ENCODE assay signal across 8 mouse cellular contexts in genomic region chr1:44118239-44119054, GRCm38 (mm10). TPM values are rescaled to one million over a fixed set of nuclear protein-coding genes. Genes with fewer than 3 reads are reported as not detected.
A peak's percentile ranks its signal among the peaks of the same experiment; 100 is the strongest.
DNase-seq lines count a peak whose midpoint lies in the region; ATAC-seq and TF ChIP-seq lines count a peak whose summit lies in the region.

TSS of gene Kdelc1 (minus strand) at chr1:44118808.
TSS of gene Bivm (plus strand) at chr1:44118957.

- H3K4me2 ChIP-seq in heart, embryonic 12.5 days: peak within 1 kb of the TSS; percentile 77
- H3K4me2 ChIP-seq in kidney, postnatal 0 days (ENCODE audit: low read length): peak within 1 kb of the TSS; percentile 88
- peak within 1 kb of the TSS; percentile 84 for H3K4me2 ChIP-seq in liver, embryonic 11.5 days
- H3K4me2 ChIP-seq in stomach, embryonic 14.5 days (replicated peaks; ENCODE audit: low read depth, low read length): peak within 1 kb of the TSS; percentile 82

- H3K27me3 ChIP-seq in C2C12 (ENCODE audit: control insufficient read depth, insufficient read depth, insufficient read length): no peaks in the 10 kb centered on the region
- H3K27me3 ChIP-seq in heart, embryonic 12.5 days (replicated peaks): no peaks in the 10 kb centered on the region
- H3K27me3 ChIP-seq in kidney, postnatal 0 days (ENCODE audit: insufficient read depth, low read length): no peaks in the 10 kb centered on the region
- no peaks in the 10 kb centered on the region for H3K27me3 ChIP-seq in liver, embryonic 11.5 days (replicated peaks; ENCODE audit: control insufficient read depth, insufficient read depth, low read length)
- H3K27me3 ChIP-seq in stomach, embryonic 14.5 days (ENCODE audit: control insufficient read depth, insufficient read depth, low read length): no peaks in the 10 kb centered on the region

- peak within 1 kb of the TSS; percentile 98 for H3K27ac ChIP-seq in heart, embryonic 12.5 days (ENCODE audit: poor library complexity, severe bottlenecking)
- H3K27ac ChIP-seq in kidney, postnatal 0 days: peak within 1 kb of the TSS; percentile 95
- peak within 1 kb of the TSS; percentile 92 for H3K27ac ChIP-seq in liver, embryonic 11.5 days (ENCODE audit: low read depth, low read length)
- peak within 1 kb of the TSS; percentile 97 for H3K27ac ChIP-seq in stomach, embryonic 14.5 days (ENCODE audit: low read length)

- peak within 1 kb of the TSS; percentile 95 for H3ac ChIP-seq in C2C12 (ENCODE audit: control insufficient read depth, insufficient read length, low read depth)

- H3K36me3 ChIP-seq in C2C12 (ENCODE audit: control insufficient read depth, insufficient read depth): peaks cover 35% of the 10 kb centered on the region
- peaks cover 28% of the 10 kb centered on the region for H3K36me3 ChIP-seq in heart, embryonic 12.5 days
- H3K36me3 ChIP-seq in kidney, postnatal 0 days (ENCODE audit: insufficient read depth, low read length): peaks cover 11% of the 10 kb centered on the region; the same call in 1 of the 2 replicates
- peaks cover 11% of the 10 kb centered on the region; the same call in 1 of the 2 replicates for H3K36me3 ChIP-seq in liver, embryonic 11.5 days (ENCODE audit: control insufficient read depth, insufficient read depth, low read length)
- peaks cover 17% of the 10 kb centered on the region for H3K36me3 ChIP-seq in stomach, embryonic 14.5 days (ENCODE audit: control insufficient read depth, insufficient read depth, low read length)

- 0 out of 2 replicates have a peak, but pooled peaks cover 2% of the 10 kb centered on the region for H3K4me1 ChIP-seq in heart, embryonic 12.5 days (replicated peaks)
- no peaks in the 10 kb centered on the region; the same call in 1 of the 2 replicates for H3K4me1 ChIP-seq in kidney, postnatal 0 days (replicated peaks; ENCODE audit: insufficient read depth, low read length)
- peaks cover 7% of the 10 kb centered on the region; the same call in 1 of the 2 replicates for H3K4me1 ChIP-seq in liver, embryonic 11.5 days (replicated peaks; ENCODE audit: control insufficient read depth, insufficient read depth, low read length)
- 0 out of 2 replicates have a peak, but pooled peaks cover 4% of the 10 kb centered on the region for H3K4me1 ChIP-seq in stomach, embryonic 14.5 days (ENCODE audit: control insufficient read depth, insufficient read depth, low read length)

- 0 out of 2 replicates have a peak, but pooled peaks have one; percentile 18 for TF ChIP-seq POLR2A in brain, embryonic 14.5 days (IDR thresholded peaks at IDR 0.05; ENCODE audit: borderline replicate concordance, extremely low read depth, insufficient read depth, insufficient read length, poor library complexity, severe bottlenecking)

- under 1% methylated on average over 39 of the region's 39 CpGs for WGBS in heart, embryonic 12.5 days
- WGBS in kidney, postnatal 0 days: 2% methylated on average over 39 of the region's 39 CpGs
- under 1% methylated on average over 39 of the region's 39 CpGs for WGBS in liver, embryonic 11.5 days
- WGBS in stomach, embryonic 14.5 days: under 1% methylated on average over 39 of the region's 39 CpGs

- H3K79me2 ChIP-seq in C2C12 (ENCODE audit: control insufficient read depth, insufficient read depth): peaks cover 51% of the 10 kb centered on the region

- H3K9me3 ChIP-seq in heart, embryonic 12.5 days (replicated peaks): no peaks in the 10 kb centered on the region
- H3K9me3 ChIP-seq in kidney, postnatal 0 days (replicated peaks; ENCODE audit: low read length): no peaks in the 10 kb centered on the region
- H3K9me3 ChIP-seq in liver, embryonic 11.5 days (ENCODE audit: control insufficient read depth, low read length): no peaks in the 10 kb centered on the region
- H3K9me3 ChIP-seq in stomach, embryonic 14.5 days (ENCODE audit: control insufficient read depth, low read depth, low read length): no peaks in the 10 kb centered on the region

- ATAC-seq in erythroid progenitor cell, adult 5-6 weeks (replicated peaks; ENCODE audit: low FRiP score, poor library complexity, severe bottlenecking): peak; percentile 75
- ATAC-seq in heart, embryonic 12.5 days (ENCODE audit: insufficient number of reproducible peaks, low FRiP score): peak; percentile 94
- peak; percentile 96 for ATAC-seq in kidney, postnatal 0 days (replicated peaks; ENCODE audit: low FRiP score, low read depth)
- peak; percentile 92 for ATAC-seq in liver, embryonic 11.5 days (replicated peaks; ENCODE audit: low FRiP score)
- ATAC-seq in stomach, embryonic 14.5 days (ENCODE audit: insufficient number of reproducible peaks, insufficient read depth, low FRiP score, low read depth): peak; percentile 96

- peak within 1 kb of the TSS; percentile 86 for H3K9ac ChIP-seq in heart, embryonic 12.5 days
- H3K9ac ChIP-seq in kidney, postnatal 0 days (ENCODE audit: low read depth, low read length): peak within 1 kb of the TSS; percentile 68
- H3K9ac ChIP-seq in liver, embryonic 11.5 days (ENCODE audit: low read depth, low read length): peak within 1 kb of the TSS; percentile 77
- peak within 1 kb of the TSS; percentile 69 for H3K9ac ChIP-seq in stomach, embryonic 14.5 days (replicated peaks; ENCODE audit: low read depth, low read length)

- peak; percentile 99 for DNase-seq in brain, embryonic 14.5 days (ENCODE audit: low read depth)
- peak; percentile 100 for DNase-seq in kidney, postnatal 0 days (ENCODE audit: low spot score)
- peak; percentile 82 for DNase-seq in liver, embryonic 11.5 days (ENCODE audit: low spot score)
- peak; percentile 79 for DNase-seq in naive thymus-derived CD4-positive, alpha-beta T cell, adult 2 months (ENCODE audit: low read depth)

- H3K4me3 ChIP-seq in C2C12 (ENCODE audit: insufficient read depth, poor library complexity, severe bottlenecking): peak within 1 kb of the TSS; percentile 81
- peak within 1 kb of the TSS; percentile 78 for H3K4me3 ChIP-seq in heart, embryonic 12.5 days
- H3K4me3 ChIP-seq in kidney, postnatal 0 days (replicated peaks; ENCODE audit: low read depth, low read length): peak within 1 kb of the TSS; percentile 71
- peak within 1 kb of the TSS; percentile 72 for H3K4me3 ChIP-seq in liver, embryonic 11.5 days (ENCODE audit: low read depth, low read length)
- H3K4me3 ChIP-seq in stomach, embryonic 14.5 days (ENCODE audit: low read depth, low read length): peak within 1 kb of the TSS; percentile 70

- peaks cover 21% of the 10 kb centered on the region for H3K79me3 ChIP-seq in C2C12 (ENCODE audit: low read depth)

- TF ChIP-seq CTCF in C2C12 (IDR thresholded peaks at IDR 0.05; ENCODE audit: control insufficient read depth, insufficient read depth, insufficient read length): no peak
- no peak for TF ChIP-seq CTCF in brain, embryonic 14.5 days (IDR thresholded peaks at IDR 0.05; ENCODE audit: borderline replicate concordance, extremely low read depth, insufficient read depth, insufficient read length)
- no peak for TF ChIP-seq CTCF in kidney, postnatal 0 days (IDR thresholded peaks at IDR 0.05; ENCODE audit: low read depth)

TF ChIP-seq in C2C12, 6 proteins besides CTCF, POLR2A, EP300 and RAD21:
- TF ChIP-seq USF1 (IDR thresholded peaks at IDR 0.05; ENCODE audit: low read depth): peak; percentile 61
- TF ChIP-seq FOSL1 (IDR thresholded peaks at IDR 0.05; ENCODE audit: insufficient read depth, low read length, poor library complexity, severe bottlenecking): no peak
- TF ChIP-seq CEBPB (IDR thresholded peaks at IDR 0.05; ENCODE audit: low read depth): no peak
- no peak for TF ChIP-seq MYOG (IDR thresholded peaks at IDR 0.05; ENCODE audit: control insufficient read depth, extremely low read depth, insufficient read length)
- TF ChIP-seq MYOD1 (IDR thresholded peaks at IDR 0.05; ENCODE audit: control insufficient read depth, insufficient read length, low read depth): no peak
- peak; percentile 69 for TF ChIP-seq MAX (IDR thresholded peaks at IDR 0.05)

RNA-seq across cellular contexts. Expression of gene Kdelc1, which starts in this region (rescaled TPM):
- 16.2 TPM for polyA plus RNA-seq in C2C12 (2012; fragmentation: generic; extraction: Trizol)
- polyA plus RNA-seq in brain, embryonic 14.5 days (2012; rRNA removed): 24.2 and 32.2 TPM in 2 replicates
- 1.1 and 1.7 TPM in 2 replicates for total RNA-seq in erythroid progenitor cell, adult 5-6 weeks (2015; ENCODE audit: low replicate concordance)
- total RNA-seq in erythroid progenitor cell, adult 5-6 weeks (2017; ENCODE audit: low replicate concordance): 0.64 and 1.5 TPM in 2 replicates
- 50.9 and 54.7 TPM in 2 replicates for polyA plus RNA-seq in heart, embryonic 12.5 days (2016; fragmentation: Nextera tagmentation; extraction: Ambion mirVana)
- polyA plus RNA-seq in kidney, postnatal 0 days (2015; fragmentation: Nextera tagmentation; extraction: Ambion mirVana): 45.8 and 53.8 TPM in 2 replicates
- polyA plus RNA-seq in liver, embryonic 11.5 days (2014; fragmentation: Nextera tagmentation; extraction: Ambion mirVana): 48.8 and 53.8 TPM in 2 replicates
- polyA plus RNA-seq in stomach, embryonic 14.5 days (2014; fragmentation: Nextera tagmentation; extraction: Ambion mirVana): 59.9 and 65.5 TPM in 2 replicates

RNA-seq across cellular contexts. Expression of gene Bivm, which starts in this region (rescaled TPM):
- polyA plus RNA-seq in C2C12 (2012; fragmentation: generic; extraction: Trizol): 9.1 TPM
- 19.7 and 20.9 TPM in 2 replicates for polyA plus RNA-seq in brain, embryonic 14.5 days (2012; rRNA removed)
- 0.72 and 1.3 TPM in 2 replicates for total RNA-seq in erythroid progenitor cell, adult 5-6 weeks (2015; ENCODE audit: low replicate concordance)
- total RNA-seq in erythroid progenitor cell, adult 5-6 weeks (2017; ENCODE audit: low replicate concordance): 0.64 TPM in 1 of 2 replicates, not detected in the other
- polyA plus RNA-seq in heart, embryonic 12.5 days (2016; fragmentation: Nextera tagmentation; extraction: Ambion mirVana): 14.9 and 16.3 TPM in 2 replicates
- 16.4 and 17.0 TPM in 2 replicates for polyA plus RNA-seq in kidney, postnatal 0 days (2015; fragmentation: Nextera tagmentation; extraction: Ambion mirVana)
- 13.1 and 13.3 TPM in 2 replicates for polyA plus RNA-seq in liver, embryonic 11.5 days (2014; fragmentation: Nextera tagmentation; extraction: Ambion mirVana)
- polyA plus RNA-seq in stomach, embryonic 14.5 days (2014; fragmentation: Nextera tagmentation; extraction: Ambion mirVana): 23.9 and 24.2 TPM in 2 replicates

Comparison
In these comparisons a context has a peak if more than half of its experiments do, and no peak if none do; other contexts are left out.
1. Peak in every context shown above with its lines: DNase-seq, ATAC-seq, H3K4me3 ChIP-seq and H3K27ac ChIP-seq.